Mouse (Mus musculus): ENCODE results near the gene Fam209.

Gene Fam209

GRCm38 (mm10) chr2:172477860-172478259, 5.5 kb downstream of the Fam209 start:
- DNase-seq (ENCODE audit: low spot score) = peak; percentile 39

GRCm38 (mm10) chr2:172480296-172480695, 8.0 kb downstream of the Fam209 start:
- no peak for DNase-seq (ENCODE audit: low spot score)

- DNase-seq (ENCODE audit: low spot score) = no peak
Observed at GRCm38 (mm10) chr2:172481654-172482385, 9.5 kb downstream of the Fam209 start.

- DNase-seq (ENCODE audit: low spot score) = no peak
Observed at GRCm38 (mm10) chr2:172483766-172484413, 11.6 kb downstream of the Fam209 start.

GRCm38 (mm10) chr2:172484696-172485370, 12.5 kb downstream of the Fam209 start:
- no peak for DNase-seq (ENCODE audit: low spot score)

- no peak for DNase-seq (ENCODE audit: low spot score)
Observed at GRCm38 (mm10) chr2:172496736-172497345, 24.5 kb downstream of the Fam209 start.

- DNase-seq (ENCODE audit: low spot score) = no peak
Observed at GRCm38 (mm10) chr2:172498823-172499222, 26.5 kb downstream of the Fam209 start.

- peak; percentile 8 for DNase-seq (ENCODE audit: low spot score)
Observed at GRCm38 (mm10) chr2:172500752-172501316, 28.5 kb downstream of the Fam209 start.

GRCm38 (mm10) chr2:172501341-172501740, 29.0 kb downstream of the Fam209 start:
- DNase-seq (ENCODE audit: low spot score) = peak; percentile 33

- DNase-seq (ENCODE audit: low spot score) = no peak
Observed at GRCm38 (mm10) chr2:172502168-172502567, 29.8 kb downstream of the Fam209 start.

- DNase-seq (ENCODE audit: low spot score) = no peak
Observed at GRCm38 (mm10) chr2:172506121-172506520, 33.8 kb downstream of the Fam209 start.

GRCm38 (mm10) chr2:172510056-172510712, 37.9 kb downstream of the Fam209 start:
- DNase-seq (ENCODE audit: low spot score) = no peak

GRCm38 (mm10) chr2:172510899-172511298, 38.6 kb downstream of the Fam209 start:
- DNase-seq (ENCODE audit: low spot score) = no peak

GRCm38 (mm10) chr2:172516407-172516992, 44.2 kb downstream of the Fam209 start:
- no peak for DNase-seq (ENCODE audit: low spot score)

GRCm38 (mm10) chr2:172520616-172521371, 48.5 kb downstream of the Fam209 start:
- no peak for DNase-seq (ENCODE audit: low spot score)

- no peak for DNase-seq (ENCODE audit: low spot score)
Observed at GRCm38 (mm10) chr2:172522528-172522927, 50.2 kb downstream of the Fam209 start.
